Mouse (Mus musculus) monocyte, adult 5-6 weeks (primary cell): ENCODE measurements around the gene Pxdc1. TPM values are rescaled to one million over a fixed set of nuclear protein-coding genes. Genes with fewer than 3 reads are reported as not detected.
A peak's percentile ranks its signal among the peaks of the same experiment; 100 is the strongest.

Experiments
- ATAC-seq: fragments of 153-309, 156-312 bp; replicated peaks from 2 replicates; pipeline ENCODE4 v1.8.0; 2017; ENCODE audit warnings: mild to moderate bottlenecking; ENCODE audit not compliant: low TSS enrichment, insufficient number of reproducible peaks, severe bottlenecking, poor library complexity, low FRiP score
- total RNA-seq: library from RNA; stranded (forward); fragments of 200-1000, 200-491, 200-594 nt; gene quantifications from 3 replicates; pipeline ENCODE4 v1.2.3, GENCODE M21; 2017

The Pxdc1 gene
- total RNA-seq: 1.7 to 4.9 TPM (median 2.8 TPM) in 3 replicates

DNA sequence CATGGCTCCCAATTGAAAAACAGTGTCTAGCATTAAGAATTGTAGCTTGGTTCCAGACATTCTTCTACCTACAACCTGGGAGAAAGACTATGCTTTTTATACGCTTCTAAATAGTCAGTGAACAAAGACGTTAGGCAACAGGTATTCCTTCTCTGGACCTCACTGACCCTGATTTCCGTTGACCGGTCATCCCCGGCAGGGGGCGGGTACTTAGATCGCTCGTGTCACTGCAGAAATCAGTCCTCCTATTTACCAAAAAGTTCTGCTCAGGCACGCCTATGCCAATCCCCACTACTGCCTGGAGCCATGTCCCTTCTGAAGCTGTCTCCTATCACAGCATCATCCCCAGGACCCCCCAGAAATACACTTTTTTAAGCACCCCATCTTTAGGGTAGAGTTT, at the start of gene Pxdc1:
Gene Pxdc1 (minus strand): TSS at position 96 of the 400 bp plus-strand sequence.
- ATAC-seq: no peak

DNA sequence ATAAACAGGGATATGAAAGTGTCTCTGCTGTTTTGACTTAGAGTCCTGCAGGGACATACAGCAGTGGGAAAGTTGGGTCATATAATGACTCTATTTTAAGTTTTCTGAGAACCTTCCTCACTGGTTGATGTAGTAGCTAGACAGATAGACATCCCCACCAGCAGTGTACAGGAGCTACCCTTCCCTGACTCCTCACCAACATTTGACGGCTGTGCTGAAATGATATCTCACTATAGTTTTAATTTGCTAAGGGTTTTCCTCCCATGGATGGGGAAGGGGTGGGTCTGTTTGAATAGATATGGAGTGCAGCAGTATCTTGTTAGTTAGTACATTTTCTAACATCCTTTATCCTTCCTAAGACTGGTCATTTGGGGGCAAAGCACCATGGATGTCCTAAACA, 47.3 kb upstream of the Pxdc1 start:
- no peak for ATAC-seq

DNA sequence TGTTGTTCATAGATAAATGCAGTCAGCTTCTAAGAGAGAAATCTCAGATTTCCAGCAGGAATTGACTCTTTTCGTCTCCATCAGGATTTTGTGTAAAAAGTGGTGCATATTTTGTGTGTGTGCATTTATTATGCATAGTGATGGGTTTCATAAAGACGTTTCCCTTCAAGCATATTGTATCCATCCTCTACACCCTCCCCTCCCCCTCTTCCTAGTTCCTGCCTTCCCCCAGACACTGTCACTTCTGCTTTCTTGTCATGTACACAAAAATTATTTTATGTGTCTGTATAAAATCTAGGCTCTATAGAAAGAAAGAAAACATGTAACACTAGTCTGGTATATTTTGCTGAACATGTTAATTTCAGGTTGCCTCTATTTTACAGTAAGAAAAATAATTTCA, 46.8 kb upstream of the Pxdc1 start:
- ATAC-seq: no peak

DNA sequence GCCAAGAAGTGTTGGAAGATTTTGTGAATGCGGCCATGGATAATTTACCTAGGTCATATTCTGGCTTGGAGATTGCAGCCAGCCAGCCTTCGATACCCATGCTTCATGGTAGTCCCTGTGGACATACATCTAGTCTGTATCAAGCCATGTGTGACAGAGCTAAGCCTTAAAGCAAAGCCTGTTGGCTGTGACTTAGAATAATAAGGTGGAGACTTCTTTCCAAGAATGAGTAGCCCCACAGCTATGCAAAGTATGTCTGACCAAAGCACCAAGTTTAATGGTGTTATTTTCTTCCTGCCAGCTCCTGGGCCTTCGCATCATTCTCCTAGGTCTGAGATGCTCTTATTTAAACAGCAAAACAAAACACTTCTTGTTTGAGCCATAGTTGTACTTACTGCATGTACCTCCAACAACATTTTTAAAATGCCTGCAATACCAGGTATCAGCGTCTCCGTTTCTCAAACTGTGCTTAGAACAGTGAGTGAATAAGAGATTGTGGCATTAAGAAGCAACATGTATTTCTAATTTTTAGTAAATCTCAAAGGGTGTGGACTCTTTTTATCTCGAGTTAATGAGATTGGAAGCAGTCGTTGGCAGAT, 43.5 kb upstream of the Pxdc1 start:
- ATAC-seq: no peak

DNA sequence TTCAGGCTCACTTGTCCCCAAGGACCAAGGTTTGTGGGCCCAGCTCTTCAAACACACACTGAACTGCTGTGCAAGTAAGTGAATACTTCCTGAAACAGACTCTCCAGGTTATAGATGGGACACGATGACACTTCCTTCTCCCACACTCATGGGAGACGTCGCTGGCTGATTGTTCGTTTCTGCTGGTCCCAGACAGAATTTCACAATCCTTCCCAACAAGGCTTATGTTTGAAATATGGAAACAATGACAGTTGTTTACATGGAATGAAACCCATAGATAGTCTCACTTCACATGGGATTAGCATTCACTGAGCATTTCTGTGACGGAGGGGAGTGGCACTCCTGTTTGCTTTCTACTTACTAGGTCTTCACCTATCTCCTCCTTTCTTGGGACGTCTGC, 39.8 kb upstream of the Pxdc1 start:
- ATAC-seq: no peak

DNA sequence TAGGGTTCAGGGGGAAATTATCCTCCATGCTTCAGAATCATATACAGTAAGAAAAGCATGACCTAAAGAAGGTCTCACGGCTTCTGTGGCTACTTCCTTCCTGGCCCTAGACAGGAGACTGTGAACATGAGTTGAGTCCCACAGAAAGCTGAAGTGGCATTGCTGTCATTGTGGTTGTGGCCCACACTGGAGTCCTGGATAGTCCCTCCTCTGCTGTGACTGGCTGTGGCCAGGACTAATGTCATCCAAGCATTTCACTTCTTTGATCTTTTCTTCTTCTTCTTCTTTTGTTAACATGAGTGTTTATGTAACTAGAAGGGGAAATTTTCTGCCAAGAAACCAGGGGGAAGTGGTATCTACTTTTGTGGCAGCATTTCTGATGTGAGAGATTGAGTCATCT, 37.8 kb upstream of the Pxdc1 start:
- 0 out of 2 replicates have a peak, but pooled peaks have one; percentile 40 for ATAC-seq

DNA sequence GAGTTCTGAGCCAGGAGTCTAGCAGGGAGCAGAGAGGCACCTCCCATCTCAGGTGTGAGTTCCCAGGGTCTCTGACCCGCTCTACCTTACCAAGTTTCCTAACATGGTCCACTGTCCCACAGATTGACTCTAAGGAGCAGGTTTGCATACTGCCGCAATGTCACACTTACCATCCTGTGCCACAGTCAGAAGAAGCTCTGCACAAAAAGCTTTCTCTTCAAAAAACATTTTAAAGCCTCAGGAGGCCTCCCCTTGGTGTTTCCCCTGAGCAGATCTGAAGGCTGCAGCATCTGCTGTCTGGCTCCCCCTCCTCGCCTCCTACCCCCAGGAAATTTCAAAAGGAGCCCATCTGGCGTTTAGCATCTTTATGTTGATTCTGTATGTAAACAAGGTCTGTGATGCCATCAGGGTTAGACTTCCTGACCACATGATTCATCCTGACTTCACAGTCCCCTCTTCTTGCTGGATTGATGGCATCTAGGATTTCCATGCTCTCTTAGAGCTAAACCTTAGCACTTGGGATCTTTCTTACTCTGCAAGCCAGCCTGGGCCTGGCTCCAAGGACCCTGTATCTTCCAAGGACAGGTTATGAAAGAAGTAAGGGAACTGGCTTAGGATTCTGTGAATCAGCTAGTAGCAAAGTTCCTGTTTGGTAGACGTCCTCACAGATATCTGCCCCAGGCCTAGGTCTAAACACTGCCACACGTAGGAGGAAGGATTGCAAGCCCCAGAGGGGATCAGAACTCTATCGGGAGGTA, 31.9 kb upstream of the Pxdc1 start:
- ATAC-seq: no peak

DNA sequence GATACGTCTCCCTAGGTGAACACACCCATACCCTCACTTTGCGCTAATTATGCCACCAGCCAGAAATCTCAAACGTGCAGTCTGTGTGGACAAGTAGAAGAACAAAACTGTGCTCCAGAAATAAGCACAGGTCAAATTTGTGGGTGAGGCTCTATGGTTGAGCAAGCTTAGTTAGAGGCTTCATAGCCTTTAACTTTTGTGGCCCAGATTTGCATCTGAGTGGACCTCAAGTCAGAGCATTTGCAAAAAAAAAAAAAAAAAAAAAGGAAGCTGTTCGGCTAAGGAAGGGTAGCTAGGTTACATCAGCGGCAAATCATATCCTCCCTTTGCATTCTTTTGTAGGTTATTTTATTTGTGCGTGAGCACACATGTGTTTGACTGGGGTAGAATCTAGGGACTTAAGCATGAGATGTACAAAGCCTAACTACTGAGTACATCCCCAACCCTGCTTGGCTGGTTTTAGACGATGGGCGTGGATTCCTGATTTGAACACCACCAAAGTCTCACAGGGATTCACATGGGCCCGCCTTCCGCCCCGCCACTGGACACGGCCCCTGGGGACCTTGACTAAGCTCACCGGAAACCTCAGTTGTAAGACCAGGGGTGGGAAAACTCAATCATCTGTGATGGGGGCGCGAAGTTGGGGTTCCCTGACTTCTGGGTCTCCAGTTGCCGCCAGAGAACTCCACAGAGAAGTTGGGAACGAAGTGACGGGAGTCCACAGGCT, 30.6 kb upstream of the Pxdc1 start:
- no peak for ATAC-seq

DNA sequence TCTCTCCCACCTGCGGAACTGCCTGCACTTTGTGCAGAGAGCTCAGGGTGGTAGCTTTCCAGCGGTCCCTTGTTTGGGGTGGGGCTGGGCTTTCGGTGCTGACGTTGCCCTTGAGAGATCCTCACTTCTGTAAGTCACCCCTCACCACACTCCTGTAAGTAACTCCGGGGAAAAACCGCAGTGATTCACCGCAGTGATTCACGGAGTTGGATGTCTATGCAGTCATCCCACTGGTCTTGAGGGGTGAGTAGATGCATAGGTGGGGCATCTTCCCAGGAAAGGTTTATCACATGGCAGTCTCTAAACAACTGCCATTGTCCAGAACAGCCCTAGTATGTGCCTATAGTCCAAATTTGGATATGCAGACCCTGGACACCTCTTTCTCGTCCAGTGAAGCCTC, 30.0 kb upstream of the Pxdc1 start:
- no peak for ATAC-seq

DNA sequence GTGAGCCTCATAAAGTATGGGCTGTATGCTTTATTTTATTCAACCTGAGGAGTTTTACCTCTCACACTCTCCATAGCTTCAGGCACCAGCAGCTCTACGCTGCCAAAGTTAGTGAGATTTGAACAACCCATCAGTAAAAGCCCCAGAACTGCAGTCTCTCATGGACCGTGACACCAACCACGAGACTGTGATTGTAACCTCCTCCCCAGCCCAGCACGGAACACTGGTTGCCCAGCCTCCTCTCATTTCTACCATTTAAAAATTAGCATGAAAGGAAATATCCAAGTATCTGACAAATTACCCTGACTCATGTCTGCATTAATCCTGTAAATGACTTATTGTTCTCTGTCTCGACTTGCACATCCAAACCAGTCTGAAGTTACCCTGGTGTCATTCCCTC, 23.2 kb upstream of the Pxdc1 start:
- ATAC-seq: no peak

DNA sequence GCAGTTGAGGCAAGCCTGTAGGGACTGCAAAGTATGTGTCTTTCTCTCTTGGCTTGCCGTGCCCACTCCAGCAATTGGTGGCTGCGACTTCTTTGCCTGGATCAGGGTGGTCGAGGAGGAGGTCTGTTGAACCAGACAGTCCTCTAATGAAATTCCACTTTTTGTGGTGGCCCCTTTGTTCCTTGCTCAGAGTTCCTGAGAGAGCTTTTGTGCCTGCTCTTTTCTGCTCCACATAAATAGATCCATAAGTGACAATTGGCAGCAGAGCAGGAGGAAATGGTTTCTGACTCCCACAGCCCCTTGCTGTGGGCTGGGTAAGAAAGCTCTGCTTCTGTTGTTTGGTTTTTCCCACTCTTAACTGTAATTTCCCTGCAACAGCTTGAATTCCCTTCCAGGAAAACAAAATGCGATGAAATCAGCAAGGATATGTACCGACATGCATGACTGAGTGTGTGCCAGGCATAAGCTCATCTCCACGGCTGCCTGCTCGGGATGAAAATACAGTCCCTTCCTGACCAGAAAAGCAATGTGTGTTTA, 22.6 kb upstream of the Pxdc1 start:
- ATAC-seq: no peak

DNA sequence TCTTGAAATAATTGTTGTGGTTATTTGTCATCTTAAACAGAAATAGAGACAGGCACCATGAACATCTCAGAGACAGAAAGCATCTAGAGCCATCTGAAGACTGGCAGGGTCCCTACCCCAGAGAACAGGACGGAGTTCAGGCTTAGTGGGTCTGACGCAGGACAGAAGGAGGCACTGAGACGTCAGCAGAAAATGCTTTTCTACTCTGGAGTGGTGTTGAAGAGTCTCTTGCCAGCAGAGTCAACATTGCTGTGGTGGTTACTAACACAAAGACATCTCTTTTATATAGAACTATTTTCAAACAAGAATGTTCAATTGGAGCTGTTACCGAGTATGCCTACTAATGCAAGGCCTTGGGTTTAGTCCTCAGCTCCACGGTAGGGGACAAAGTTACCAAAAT, 20.1 kb upstream of the Pxdc1 start:
- no peak for ATAC-seq

DNA sequence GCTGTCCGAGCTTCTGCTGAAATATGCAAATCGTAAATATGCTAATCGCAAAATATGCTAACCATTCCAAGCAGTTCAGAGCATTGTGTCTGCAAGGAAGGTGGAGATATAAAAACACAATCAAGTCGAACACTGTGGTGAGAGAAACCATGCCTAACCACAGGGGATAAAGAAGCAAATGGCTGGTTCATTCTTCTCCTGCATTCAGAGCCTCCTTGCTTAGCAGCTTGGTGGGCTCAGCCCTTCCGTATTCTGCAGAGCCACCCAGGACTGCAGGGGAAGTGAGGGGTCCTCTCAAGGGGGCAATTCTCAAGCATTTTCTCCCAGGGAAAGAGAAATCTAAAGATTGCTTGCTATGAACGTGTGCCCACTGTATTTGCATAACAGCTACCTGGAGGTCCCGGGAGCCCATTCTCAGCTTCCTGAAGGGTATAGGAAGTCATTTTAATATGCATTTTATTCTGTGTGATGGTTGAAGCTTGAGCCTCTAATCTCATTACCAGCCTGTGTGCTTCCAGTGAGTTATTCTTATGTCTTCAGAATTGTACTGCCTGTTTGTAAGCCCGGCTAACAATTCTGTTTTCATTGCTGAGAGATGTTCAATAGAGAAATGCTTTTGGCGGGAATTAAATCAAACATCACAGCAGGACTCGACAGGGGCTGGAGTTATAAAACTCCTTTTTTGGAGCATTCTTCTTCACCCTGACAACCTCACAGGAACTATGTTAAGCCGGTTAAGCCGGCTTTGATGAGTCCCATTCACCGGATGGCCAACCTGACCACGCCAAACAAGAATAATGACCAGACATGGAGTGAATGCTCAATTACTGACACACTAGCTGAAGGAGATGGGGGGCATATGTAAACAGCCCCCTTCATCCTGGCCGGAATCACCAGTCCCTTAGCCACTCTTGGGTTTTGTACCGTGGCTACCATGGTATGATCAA, 16.9 kb upstream of the Pxdc1 start:
- no peak for ATAC-seq

DNA sequence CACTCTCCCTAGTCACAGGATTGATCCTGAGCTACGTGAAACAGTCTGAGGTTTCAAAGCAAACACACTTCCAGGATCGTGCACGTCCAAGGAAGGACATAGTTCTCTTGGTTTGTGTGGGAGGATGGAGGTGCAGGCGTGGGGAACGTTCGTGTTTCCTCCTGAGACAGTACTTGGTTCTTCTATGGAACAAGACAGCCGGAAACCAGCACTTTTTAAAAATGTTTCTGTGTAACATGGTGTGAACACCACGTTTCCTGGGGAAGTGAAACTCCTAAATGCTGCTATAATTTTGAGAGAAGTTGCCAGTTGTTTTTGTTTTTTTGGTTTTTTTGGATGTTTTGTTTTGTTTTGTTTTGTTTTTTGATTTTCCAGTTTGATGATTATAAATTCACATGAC, 13.9 kb upstream of the Pxdc1 start:
- no peak for ATAC-seq

DNA sequence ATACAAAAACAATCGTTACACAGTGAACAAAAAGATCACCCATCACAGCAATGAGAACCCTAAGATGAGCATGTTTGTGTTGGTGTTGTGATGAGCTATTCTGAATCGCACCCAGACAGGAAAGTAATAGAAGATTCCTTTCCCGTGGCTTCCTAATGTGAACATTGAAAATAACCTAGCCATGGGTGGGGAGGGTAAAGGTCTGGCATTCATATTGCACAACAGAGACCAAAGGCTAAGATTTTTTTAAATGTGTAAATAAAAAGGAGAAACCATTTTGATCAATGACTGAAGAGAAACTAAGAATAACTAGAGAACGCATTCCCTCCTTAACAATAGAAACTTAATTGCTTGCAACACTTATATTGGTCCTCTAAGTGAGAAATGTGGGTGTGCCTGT, 11.8 kb upstream of the Pxdc1 start:
- ATAC-seq: no peak

DNA sequence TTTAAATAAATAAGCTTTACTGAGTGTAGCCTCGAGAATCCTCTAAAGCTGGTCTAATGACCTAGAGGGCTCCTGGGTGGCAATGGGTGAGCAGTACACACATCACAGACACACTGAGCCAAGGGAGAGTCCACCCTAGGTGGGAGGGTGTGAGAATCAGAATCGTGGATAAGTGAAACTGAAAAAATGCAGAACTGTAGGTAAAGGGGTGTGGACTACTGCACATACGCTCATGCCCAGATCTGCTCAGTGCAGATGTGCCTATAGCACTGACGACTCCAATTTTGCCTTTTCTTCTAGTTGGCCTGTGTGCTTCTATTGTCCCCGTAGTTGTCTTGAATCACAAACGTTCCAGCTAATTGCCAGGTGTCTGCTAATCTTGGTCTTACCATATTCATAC, 10.5 kb upstream of the Pxdc1 start:
- ATAC-seq: no peak

DNA sequence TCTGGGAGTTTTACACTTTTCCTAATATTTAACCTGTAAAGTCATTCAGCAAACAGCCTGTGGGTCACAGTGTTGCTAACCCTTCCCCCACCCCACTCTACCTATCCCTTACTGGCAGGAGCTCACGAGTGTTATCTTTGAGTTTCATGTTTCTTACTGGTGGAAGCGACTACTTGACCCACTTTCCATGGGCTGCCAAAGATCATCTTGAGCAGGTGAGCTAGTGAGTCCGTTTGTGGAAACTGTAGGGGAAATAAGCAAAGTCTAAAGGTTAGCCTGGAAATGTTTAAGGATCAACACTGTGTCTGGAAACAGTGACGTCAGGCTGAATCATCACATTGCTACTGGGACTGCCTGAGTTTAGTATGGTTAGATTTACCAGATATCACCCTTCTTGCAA, 6.2 kb upstream of the Pxdc1 start:
- no peak for ATAC-seq

DNA sequence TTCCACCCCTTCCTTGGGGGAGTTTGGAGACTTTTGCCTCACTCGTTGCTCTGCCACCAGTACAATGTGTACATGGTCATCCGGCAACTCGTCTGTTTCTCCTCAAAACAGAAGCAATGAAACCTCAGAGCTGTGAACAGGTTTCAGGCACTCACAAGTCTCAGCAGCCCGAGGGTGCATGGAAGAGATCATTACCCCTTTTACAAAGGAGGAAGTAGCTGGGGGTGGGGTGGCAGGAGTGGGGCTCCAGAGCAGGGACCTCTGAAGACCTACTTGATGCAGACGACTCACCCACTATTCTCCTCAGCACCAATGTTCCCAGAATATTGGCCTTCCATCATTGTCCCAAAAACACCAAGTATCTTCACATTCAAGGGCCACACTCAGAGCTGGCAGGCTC, 3.1 kb upstream of the Pxdc1 start:
- no peak for ATAC-seq
